8 mouse cellular contexts compared by ENCODE assay signal in the genomic region with DNA sequence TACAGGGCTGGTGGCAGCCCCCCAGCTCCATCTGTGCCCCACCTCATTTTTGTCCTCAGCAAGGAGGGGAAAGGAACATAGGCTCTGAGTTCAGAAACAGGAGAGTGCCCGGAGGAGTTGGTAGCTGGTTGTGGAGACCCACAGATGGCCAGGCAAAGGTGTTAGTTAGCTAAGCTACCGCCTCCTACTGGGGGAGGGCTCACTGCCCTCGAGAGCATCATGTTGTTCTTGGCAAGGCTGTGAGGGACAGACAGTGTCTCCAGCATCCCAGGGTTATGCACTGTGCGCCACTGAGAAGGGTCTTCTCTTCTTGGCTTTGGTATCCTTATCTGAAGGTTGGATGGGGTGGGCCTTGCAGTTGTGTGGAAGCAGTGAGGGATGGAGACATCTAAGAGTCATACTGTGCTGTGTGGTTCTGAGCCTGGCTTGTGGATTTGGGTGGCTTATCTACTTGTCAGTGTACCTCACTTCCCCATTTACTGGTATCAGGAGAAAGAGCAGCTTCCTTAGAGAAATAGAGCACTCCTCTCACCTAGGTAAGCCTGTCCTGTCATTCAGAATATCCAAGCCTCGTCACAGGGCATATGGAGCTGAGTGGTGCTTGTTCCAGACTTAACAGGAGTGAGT.
DNase-seq lines count a peak whose midpoint lies in the region; ATAC-seq and TF ChIP-seq lines count a peak whose summit lies in the region.
"Had no signal": no experiment of that assay in that cellular context is flagged by ENCODE, and none has a peak within 500 bp of the region (broad histone marks: within the 10 kb centered on the region; RNA-seq: fewer than 3 reads in every experiment).

No protein-coding gene starts in this region.

- WGBS in kidney, postnatal 0 days = 50% methylated on average over 5 of the region's 5 CpGs
- whole genome bisulfite sequencing in cerebellum, adult 2 months = 11% methylated on average over 5 of the region's 5 CpGs
- 66% methylated on average over 5 of the region's 5 CpGs for WGBS in embryonic facial prominence, embryonic 12.5 days
- WGBS in limb, embryonic 15.5 days = 56% methylated on average over 5 of the region's 5 CpGs

- H3K9ac ChIP-seq in kidney, postnatal 0 days (ENCODE audit: low read depth, low read length) = no peak overlapping the region
- H3K9ac ChIP-seq in embryonic facial prominence, embryonic 12.5 days = 0 out of 2 replicates have a peak overlapping the region, but pooled peaks have one; percentile 19
- no peak overlapping the region for H3K9ac ChIP-seq in limb, embryonic 15.5 days

- no peak overlapping the region for H3K4me3 ChIP-seq in kidney, postnatal 0 days (replicated peaks; ENCODE audit: low read depth, low read length)
- peak overlapping the region; percentile 98 for H3K4me3 ChIP-seq in cerebellum, adult 2 months (replicated peaks; ENCODE audit: insufficient read depth, low read depth, low read length)
- H3K4me3 ChIP-seq in embryonic facial prominence, embryonic 12.5 days = peak overlapping the region; percentile 85; the same call in 1 of the 2 replicates
- H3K4me3 ChIP-seq in limb, embryonic 15.5 days = peak overlapping the region; percentile 84; the same call in 1 of the 2 replicates

- no peak for ATAC-seq in kidney, postnatal 0 days (replicated peaks; ENCODE audit: low FRiP score, low read depth)
- no peak for ATAC-seq in embryonic facial prominence, embryonic 12.5 days (ENCODE audit: insufficient number of reproducible peaks, insufficient read depth, low FRiP score, low TSS enrichment)
- ATAC-seq in limb, embryonic 15.5 days (ENCODE audit: insufficient number of reproducible peaks, low FRiP score, low TSS enrichment, low read depth) = no peak

- no peak overlapping the region for H3K27ac ChIP-seq in kidney, postnatal 0 days
- peak overlapping the region; percentile 99 for H3K27ac ChIP-seq in cerebellum, adult 2 months (ENCODE audit: insufficient read depth, low read length)
- no peak overlapping the region for H3K27ac ChIP-seq in embryonic facial prominence, embryonic 12.5 days
- H3K27ac ChIP-seq in limb, embryonic 15.5 days = no peak overlapping the region

- no peaks in the 10 kb centered on the region for H3K27me3 ChIP-seq in kidney, postnatal 0 days (ENCODE audit: insufficient read depth, low read length)
- no peaks in the 10 kb centered on the region for H3K27me3 ChIP-seq in cerebellum, adult 2 months (ENCODE audit: control insufficient read depth, insufficient read depth, low read length)
- H3K27me3 ChIP-seq in embryonic facial prominence, embryonic 12.5 days = no peaks in the 10 kb centered on the region
- H3K27me3 ChIP-seq in limb, embryonic 15.5 days = no peaks in the 10 kb centered on the region

- H3K4me1 ChIP-seq in kidney, postnatal 0 days (replicated peaks; ENCODE audit: insufficient read depth, low read length) = peaks cover 60% of the 10 kb centered on the region
- peaks cover 47% of the 10 kb centered on the region for H3K4me1 ChIP-seq in cerebellum, adult 2 months (ENCODE audit: control insufficient read depth, insufficient read depth, low read length)
- peaks cover 80% of the 10 kb centered on the region for H3K4me1 ChIP-seq in embryonic facial prominence, embryonic 12.5 days
- peaks cover 83% of the 10 kb centered on the region for H3K4me1 ChIP-seq in limb, embryonic 15.5 days

- no peaks in the 10 kb centered on the region for H3K36me3 ChIP-seq in kidney, postnatal 0 days (ENCODE audit: insufficient read depth, low read length)
- H3K36me3 ChIP-seq in embryonic facial prominence, embryonic 12.5 days = peaks cover 5% of the 10 kb centered on the region; the same call in 1 of the 2 replicates
- 0 out of 2 replicates have a peak, but pooled peaks cover 3% of the 10 kb centered on the region for H3K36me3 ChIP-seq in limb, embryonic 15.5 days

- peak; percentile 22; the same call in 1 of the 2 replicates for TF ChIP-seq CTCF in kidney, postnatal 0 days (IDR thresholded peaks at IDR 0.05; ENCODE audit: low read depth)
- peak; percentile 46; the same call in 1 of the 2 replicates for TF ChIP-seq CTCF in cerebellum, adult 2 months (IDR thresholded peaks at IDR 0.05; ENCODE audit: borderline replicate concordance, insufficient read depth, low read depth, low read length)

- no peaks in the 10 kb centered on the region for H3K9me3 ChIP-seq in kidney, postnatal 0 days (replicated peaks; ENCODE audit: low read length)
- H3K9me3 ChIP-seq in embryonic facial prominence, embryonic 12.5 days = no peaks in the 10 kb centered on the region
- no peaks in the 10 kb centered on the region for H3K9me3 ChIP-seq in limb, embryonic 15.5 days

- peak; percentile 71; the same call in 1 of the 2 replicates for TF ChIP-seq POLR2A in cerebellum, adult 2 months (IDR thresholded peaks at IDR 0.05; ENCODE audit: borderline replicate concordance, insufficient read depth, low read length)

- H3K4me2 ChIP-seq in kidney, postnatal 0 days (ENCODE audit: low read length) = peak overlapping the region; percentile 96; the same call in 1 of the 2 replicates
- peak overlapping the region; percentile 90 for H3K4me2 ChIP-seq in embryonic facial prominence, embryonic 12.5 days (replicated peaks)
- peak overlapping the region; percentile 74 for H3K4me2 ChIP-seq in limb, embryonic 15.5 days

- DNase-seq in kidney, postnatal 0 days (ENCODE audit: low spot score) = no peak
- no peak for DNase-seq in kidney, adult 9 months
- peak; percentile 88 to 94 for DNase-seq in cerebellum, adult 2 months
- no peak for DNase-seq in spleen, postnatal 14 days (ENCODE audit: low spot score in 2 of 2)
- DNase-seq in frontal cortex, postnatal 14 days (ENCODE audit: low spot score in 2 of 2) = no peak
- DNase-seq: gastrocnemius, postnatal 36 days had no signal

Comparison
In these comparisons a context has a peak if more than half of its experiments do, and no peak if none do; other contexts are left out.
1. DNase-seq: peak in cerebellum, adult 2 months (2 of 2); none in kidney, postnatal 0 days (single experiment), kidney, adult 9 months (single experiment), spleen, postnatal 14 days (0 of 2) and frontal cortex, postnatal 14 days (0 of 2).
2. Peak in every context shown above with its lines, with median percentiles within 50 percentile points of each other: H3K4me2 ChIP-seq.